Mouse (Mus musculus) megakaryocyte, embryonic 14.5 days (primary cell): Measurements from ENCODE around the gene Gm16181.

ENCODE experiments used
- FLI1 ChIP-seq: IDR thresholded peaks from 2 replicates; pipeline ENCODE4 v1.6.1; 2012; ENCODE audit warnings: low read length, inconsistent platforms, mixed read lengths
- GATA1 ChIP-seq: IDR thresholded peaks from 3 replicates; pipeline ENCODE4 v1.6.1; 2012; ENCODE audit warnings: mixed read lengths, low read length, inconsistent platforms, borderline replicate concordance

DNA sequence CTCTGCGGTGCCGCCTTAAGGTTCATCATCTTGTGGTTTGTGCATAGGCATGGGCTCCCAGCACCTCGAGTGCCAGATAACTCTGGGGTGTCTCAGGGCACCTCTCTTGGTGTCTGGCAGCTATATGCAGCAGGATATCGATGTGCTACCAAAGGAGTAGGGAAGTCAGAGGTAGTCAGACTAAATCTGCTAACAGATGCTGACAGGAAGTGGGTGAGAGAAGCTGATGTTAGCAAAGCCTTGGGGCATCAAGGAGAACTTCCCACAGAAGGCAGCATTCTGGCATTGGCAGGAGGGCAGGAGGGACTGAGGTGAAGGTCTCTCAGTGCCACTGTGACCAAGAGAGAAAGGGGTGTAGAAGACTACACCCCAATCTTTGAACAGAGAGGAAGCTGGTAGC, 30.5 kb upstream of the Gm16181 start:
- TF ChIP-seq GATA1: no peak
- no peak for TF ChIP-seq FLI1
